Mouse (Mus musculus): Measurements from ENCODE around the gene Ghrhr. TPM values are rescaled to one million over a fixed set of nuclear protein-coding genes. Genes with fewer than 3 reads are reported as not detected.

Gene Ghrhr
- total RNA-seq (2021) (not detected), polyA plus RNA-seq (2012; rRNA removed) (not detected in 2 replicates)
- long read RNA-seq: 0 reads

DNA sequence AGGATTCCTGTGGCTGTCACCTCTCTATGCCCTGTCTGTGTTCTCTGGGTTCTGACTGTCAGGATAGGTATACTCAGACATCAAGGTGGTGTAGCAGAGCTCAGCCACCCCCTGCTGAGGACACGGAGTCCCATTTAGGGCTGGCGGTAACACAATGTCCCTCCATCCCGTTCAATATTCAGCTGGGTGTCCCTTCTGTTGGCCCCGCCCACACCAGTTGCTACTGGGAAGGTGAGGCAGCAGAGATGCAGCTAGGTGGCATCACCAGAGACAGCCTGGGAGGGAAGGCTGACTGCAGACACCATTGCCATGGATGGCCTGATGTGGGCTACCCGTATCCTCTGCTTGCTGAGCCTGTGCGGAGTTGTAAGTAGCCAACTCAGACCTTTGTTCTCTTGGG, at the start of gene Ghrhr:
Ghrhr (plus strand) TSS at position 220 of the 400 bp plus-strand sequence.
- WGBS: 71% methylated on average over 6 of the region's 6 CpGs
- Histone ChIP-seq H3K79me2 (replicated peaks; ENCODE audit: control insufficient read depth, insufficient read depth, low read length) (no peaks in the 10 kb centered on the region), H3K27me3 (ENCODE audit: control insufficient read depth, insufficient read depth, low read length) (no peaks in the 10 kb centered on the region), H3K27ac (no peak within 1 kb of the TSS), H3K4me3 (no peak within 1 kb of the TSS), H3K4me1 (ENCODE audit: control insufficient read depth, insufficient read depth, low read length) (no peaks in the 10 kb centered on the region), H3K36me3 (ENCODE audit: control insufficient read depth, insufficient read depth, low read length) (no peaks in the 10 kb centered on the region), H3K9ac (ENCODE audit: low read depth, low read length) (no peak within 1 kb of the TSS)
- TF ChIP-seq POLR2A (IDR thresholded peaks at IDR 0.05; ENCODE audit: insufficient read depth, low read depth, low read length) (no peak), EP300 (IDR thresholded peaks at IDR 0.05; ENCODE audit: insufficient read depth, low read depth, low read length) (no peak), CTCF (IDR thresholded peaks at IDR 0.05) (no peak)
- intact Hi-C loops (cut with DNase I): no loop called here
- no peak for DNase-seq

GRCm38 (mm10) chr6:55326299-55326698, 49.8 kb upstream of the Ghrhr start:
- Histone ChIP-seq H3K27ac (peak overlapping the region; percentile 82), H3K79me2 (replicated peaks; ENCODE audit: control insufficient read depth, insufficient read depth, low read length) (no peaks in the 10 kb centered on the region), H3K27me3 (ENCODE audit: control insufficient read depth, insufficient read depth, low read length) (no peaks in the 10 kb centered on the region), H3K36me3 (ENCODE audit: control insufficient read depth, insufficient read depth, low read length) (no peaks in the 10 kb centered on the region), H3K4me3 (peak overlapping the region; percentile 0; the same call in 1 of the 2 replicates), H3K4me1 (ENCODE audit: control insufficient read depth, insufficient read depth, low read length) (peaks cover 8% of the 10 kb centered on the region), H3K9ac (ENCODE audit: low read depth, low read length) (no peak overlapping the region)
- TF ChIP-seq CTCF (IDR thresholded peaks at IDR 0.05) (no peak), POLR2A (IDR thresholded peaks at IDR 0.05; ENCODE audit: insufficient read depth, low read depth, low read length) (peak; percentile 95), EP300 (IDR thresholded peaks at IDR 0.05; ENCODE audit: insufficient read depth, low read depth, low read length) (peak; percentile 93)
- 50% methylated on average over 4 of the region's 4 CpGs for WGBS
- peak; percentile 71 to 79 for DNase-seq
- intact Hi-C loops (cut with DNase I): loop anchor here (2.0 kb wide), 1 partner anchor 31 kb away; no protein-coding TSS in a partner anchor

DNA sequence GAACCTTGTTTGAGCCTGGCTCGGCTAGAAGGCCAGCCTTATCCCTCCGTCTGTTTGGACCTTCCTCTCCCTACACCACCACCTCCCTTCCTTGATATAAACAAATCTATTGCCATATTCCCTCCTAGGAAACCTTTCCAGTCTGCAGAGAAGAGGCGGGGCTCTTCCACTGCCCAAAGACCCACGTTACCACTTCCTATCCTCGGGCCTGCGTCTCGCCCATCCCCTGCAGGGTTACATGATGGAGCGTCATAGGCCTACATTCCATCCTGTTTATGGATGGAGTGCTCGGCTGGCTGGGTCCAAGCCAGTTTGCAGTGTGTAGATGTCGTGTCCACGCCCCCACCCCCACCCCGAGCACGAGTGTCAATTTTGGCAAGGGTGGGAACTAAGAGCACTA, 48.8 kb upstream of the Ghrhr start:
- Histone ChIP-seq H3K4me3 (no peak overlapping the region), H3K79me2 (replicated peaks; ENCODE audit: control insufficient read depth, insufficient read depth, low read length) (no peaks in the 10 kb centered on the region), H3K36me3 (ENCODE audit: control insufficient read depth, insufficient read depth, low read length) (no peaks in the 10 kb centered on the region), H3K27ac (peak overlapping the region; percentile 82), H3K4me1 (ENCODE audit: control insufficient read depth, insufficient read depth, low read length) (peaks cover 7% of the 10 kb centered on the region), H3K27me3 (ENCODE audit: control insufficient read depth, insufficient read depth, low read length) (no peaks in the 10 kb centered on the region), H3K9ac (ENCODE audit: low read depth, low read length) (no peak overlapping the region)
- intact Hi-C loops (cut with DNase I): loop anchor here (2.0 kb wide), 1 partner anchor 33 kb away; no protein-coding TSS in a partner anchor
- TF ChIP-seq POLR2A (IDR thresholded peaks at IDR 0.05; ENCODE audit: insufficient read depth, low read depth, low read length) (no peak), CTCF (IDR thresholded peaks at IDR 0.05) (no peak), EP300 (IDR thresholded peaks at IDR 0.05; ENCODE audit: insufficient read depth, low read depth, low read length) (no peak)
- DNase-seq: peak in 1 of 2 experiments; percentile 34
- WGBS: 46% methylated on average over 13 of the region's 13 CpGs

- Histone ChIP-seq H3K36me3 (ENCODE audit: control insufficient read depth, insufficient read depth, low read length) (no peaks in the 10 kb centered on the region), H3K27me3 (ENCODE audit: control insufficient read depth, insufficient read depth, low read length) (no peaks in the 10 kb centered on the region), H3K9ac (ENCODE audit: low read depth, low read length) (no peak overlapping the region), H3K4me3 (no peak overlapping the region), H3K79me2 (replicated peaks; ENCODE audit: control insufficient read depth, insufficient read depth, low read length) (no peaks in the 10 kb centered on the region), H3K4me1 (ENCODE audit: control insufficient read depth, insufficient read depth, low read length) (peaks cover 10% of the 10 kb centered on the region), H3K27ac (no peak overlapping the region; the same call in 1 of the 2 replicates)
- no peak for TF ChIP-seq POLR2A (IDR thresholded peaks at IDR 0.05; ENCODE audit: insufficient read depth, low read depth, low read length)
- TF ChIP-seq CTCF (IDR thresholded peaks at IDR 0.05): no peak
- TF ChIP-seq EP300 (IDR thresholded peaks at IDR 0.05; ENCODE audit: insufficient read depth, low read depth, low read length): no peak
- DNase-seq: no peak
- intact Hi-C loops (cut with DNase I): no loop called here
- 73% methylated on average over 4 of the region's 4 CpGs for WGBS
These were observed 47.9 kb upstream of the Ghrhr start for GRCm38 (mm10) chr6:55328179-55328578.

GRCm38 (mm10) chr6:55331315-55331714, 44.8 kb upstream of the Ghrhr start:
- Histone ChIP-seq H3K36me3 (ENCODE audit: control insufficient read depth, insufficient read depth, low read length) (no peaks in the 10 kb centered on the region), H3K27ac (peak overlapping the region; percentile 75), H3K9ac (ENCODE audit: low read depth, low read length) (peak overlapping the region; percentile 28; the same call in 1 of the 2 replicates), H3K4me3 (0 out of 2 replicates have a peak overlapping the region, but pooled peaks have one; percentile 19), H3K4me1 (ENCODE audit: control insufficient read depth, insufficient read depth, low read length) (peaks cover 7% of the 10 kb centered on the region), H3K79me2 (replicated peaks; ENCODE audit: control insufficient read depth, insufficient read depth, low read length) (no peaks in the 10 kb centered on the region), H3K27me3 (ENCODE audit: control insufficient read depth, insufficient read depth, low read length) (no peaks in the 10 kb centered on the region)
- DNase-seq: peak in 1 of 2 experiments; percentile 56
- TF ChIP-seq CTCF (IDR thresholded peaks at IDR 0.05) (no peak), POLR2A (IDR thresholded peaks at IDR 0.05; ENCODE audit: insufficient read depth, low read depth, low read length) (0 out of 2 replicates have a peak, but pooled peaks have one; percentile 35), EP300 (IDR thresholded peaks at IDR 0.05; ENCODE audit: insufficient read depth, low read depth, low read length) (0 out of 2 replicates have a peak, but pooled peaks have one; percentile 52)
- 56% methylated on average over 6 of the region's 6 CpGs for WGBS
- intact Hi-C loops (cut with DNase I): no loop called here

DNA sequence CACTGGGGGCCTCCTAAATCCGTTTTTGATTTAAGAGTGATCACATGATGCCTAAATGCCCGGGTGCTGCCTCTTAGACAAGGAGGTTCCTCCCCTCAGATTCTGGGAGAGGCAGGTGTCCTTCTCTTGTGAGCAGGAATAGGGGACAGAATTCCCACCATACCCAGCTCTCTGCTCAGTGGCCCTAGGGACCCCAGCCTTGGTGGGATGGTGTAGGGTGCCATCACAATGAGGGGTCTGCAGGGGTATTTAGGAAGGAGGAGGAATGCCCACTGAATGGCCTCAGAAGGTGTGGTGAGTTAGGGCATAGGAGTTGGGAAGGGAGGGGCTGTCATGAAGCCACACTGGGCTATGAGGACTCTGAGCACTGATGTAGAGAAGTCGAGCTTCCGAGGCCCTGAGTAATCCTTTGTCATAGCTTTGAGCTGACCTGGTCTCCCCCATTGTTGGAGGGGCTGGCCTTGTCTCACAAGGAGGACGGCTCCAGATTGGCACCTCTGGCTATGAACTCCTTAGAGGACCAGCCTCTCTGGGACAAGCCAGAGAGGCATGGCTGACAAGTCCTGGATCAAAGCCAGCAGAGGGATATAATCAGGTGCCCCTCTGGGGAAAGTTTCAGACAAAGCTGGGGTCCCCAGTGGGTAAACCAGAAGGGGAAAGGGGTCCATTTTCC, 43.9 kb upstream of the Ghrhr start:
- no peaks in the 10 kb centered on the region for H3K27me3 ChIP-seq (ENCODE audit: control insufficient read depth, insufficient read depth, low read length)
- 41% methylated on average over 5 of the region's 5 CpGs for WGBS
- TF ChIP-seq POLR2A (IDR thresholded peaks at IDR 0.05; ENCODE audit: insufficient read depth, low read depth, low read length) (no peak), EP300 (IDR thresholded peaks at IDR 0.05; ENCODE audit: insufficient read depth, low read depth, low read length) (no peak), CTCF (IDR thresholded peaks at IDR 0.05) (no peak)
- H3K27ac ChIP-seq: peak overlapping the region; percentile 75
- no peaks in the 10 kb centered on the region for H3K36me3 ChIP-seq (ENCODE audit: control insufficient read depth, insufficient read depth, low read length)
- intact Hi-C loops (cut with DNase I): no loop called here
- no peak for DNase-seq
- H3K9ac ChIP-seq (ENCODE audit: low read depth, low read length): peak overlapping the region; percentile 20; the same call in 1 of the 2 replicates
- H3K4me3 ChIP-seq: no peak overlapping the region
- H3K4me1 ChIP-seq (ENCODE audit: control insufficient read depth, insufficient read depth, low read length): peaks cover 7% of the 10 kb centered on the region
- H3K79me2 ChIP-seq (replicated peaks; ENCODE audit: control insufficient read depth, insufficient read depth, low read length): no peaks in the 10 kb centered on the region
